In the genomic region with DNA sequence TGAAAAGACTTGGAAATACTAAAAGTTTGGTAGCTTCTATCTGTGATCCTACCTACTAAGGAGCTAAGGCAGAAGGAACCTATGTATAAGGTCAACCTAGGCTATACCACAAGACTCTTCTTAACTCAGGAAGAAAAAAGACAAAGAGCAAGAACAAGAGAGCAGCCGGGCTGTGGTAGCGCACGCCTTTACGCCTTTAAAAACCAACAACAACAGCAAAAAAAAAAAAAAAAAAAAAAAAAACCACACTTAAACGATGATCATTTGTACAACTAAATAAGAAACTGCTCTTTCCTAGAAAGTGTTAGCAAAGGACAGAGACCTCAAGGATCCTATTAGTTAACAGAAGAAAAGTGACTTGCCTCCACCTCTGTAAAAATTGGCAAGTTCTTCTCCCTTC, we compare ENCODE assay signal across 32 mouse cellular contexts. TPM values are rescaled to one million over a fixed set of nuclear protein-coding genes. Genes with fewer than 3 reads are reported as not detected.
DNase-seq lines count a peak whose midpoint lies in the region; ATAC-seq and TF ChIP-seq lines count a peak whose summit lies in the region.
"Had no signal": no experiment of that assay in that cellular context is flagged by ENCODE, and none has a peak within 500 bp of the region (broad histone marks: within the 10 kb centered on the region; RNA-seq: fewer than 3 reads in every experiment).

No protein-coding gene starts in this region.

- no peaks in the 10 kb centered on the region for H3K36me3 ChIP-seq in heart, embryonic 11.5 days (ENCODE audit: control insufficient read depth, insufficient read depth, low read length)
- peaks cover 6 to 26% of the 10 kb centered on the region in 2 experiments for H3K36me3 ChIP-seq in CH12.LX (replicated peaks in 1 of 2; ENCODE audit: control insufficient read depth in 1 of 2, insufficient read depth in 1 of 2, low read length in 1 of 2)
- H3K36me3 ChIP-seq in liver, embryonic 16.5 days (ENCODE audit: control insufficient read depth, insufficient read depth), result no peaks in the 10 kb centered on the region
- H3K36me3 ChIP-seq in forebrain, embryonic 14.5 days (ENCODE audit: control insufficient read depth, insufficient read depth, low read length), result no peaks in the 10 kb centered on the region
- H3K36me3 ChIP-seq: forebrain, embryonic 12.5 days; limb, embryonic 12.5 days; neural tube, embryonic 13.5 days had no signal

- peaks cover 86% of the 10 kb centered on the region for H3K79me2 ChIP-seq in CH12.LX (replicated peaks; ENCODE audit: control insufficient read depth, extremely low read depth, insufficient read depth, poor library complexity, severe bottlenecking)

- no peak overlapping the region for H3K4me2 ChIP-seq in heart, embryonic 11.5 days
- no peak overlapping the region for H3K4me2 ChIP-seq in CH12.LX (ENCODE audit: insufficient read depth, low read depth, poor library complexity, severe bottlenecking)
- H3K4me2 ChIP-seq in liver, embryonic 16.5 days (ENCODE audit: low read depth, low read length), result peak overlapping the region; percentile 27; the same call in 1 of the 2 replicates
- no peak overlapping the region for H3K4me2 ChIP-seq in forebrain, embryonic 14.5 days (ENCODE audit: low read length)
- H3K4me2 ChIP-seq: embryonic facial prominence, embryonic 13.5 days; forebrain, embryonic 12.5 days; hindbrain, embryonic 14.5 days; limb, embryonic 12.5 days; neural tube, embryonic 13.5 days had no signal

- no peaks in the 10 kb centered on the region for H3K27me3 ChIP-seq in heart, embryonic 11.5 days (ENCODE audit: control insufficient read depth, insufficient read depth, low read length)
- H3K27me3 ChIP-seq in CH12.LX (replicated peaks), result no peaks in the 10 kb centered on the region
- H3K27me3 ChIP-seq in liver, embryonic 16.5 days (ENCODE audit: control insufficient read depth, insufficient read depth, low read depth, low read length), result no peaks in the 10 kb centered on the region
- H3K27me3 ChIP-seq in forebrain, embryonic 14.5 days (replicated peaks; ENCODE audit: control insufficient read depth, insufficient read depth, low read length), result no peaks in the 10 kb centered on the region
- H3K27me3 ChIP-seq: embryonic facial prominence, embryonic 13.5 days; forebrain, embryonic 12.5 days; limb, embryonic 12.5 days; neural tube, embryonic 13.5 days; Patski had no signal

- in situ Hi-C loops in CH12.LX (cut with MboI; ENCODE audit: low pct_ligation_motif_present, low pct_unique_long_range_greater_than_20kb, low sequenced_read_pairs), result loop anchor here (5.0 kb wide), 1 partner anchor 34 kb away; no protein-coding TSS in a partner anchor

- intact Hi-C loops in heart, postnatal 14 days (cut with DNase I), result no loop called here

- DNase-seq in heart, postnatal 14 days, result no peak
- no peak for DNase-seq in CH12.LX (ENCODE audit: extremely low read depth)
- DNase-seq in induced T-regulatory cell, adult 2 months (ENCODE audit: low read depth), result peak; percentile 50
- no peak for DNase-seq in cerebellum, adult 9-11 months
- no peak for DNase-seq in forebrain, embryonic 14.5 days (ENCODE audit: low spot score)
- DNase-seq: adrenal gland, postnatal 25 days; cerebellum, adult 11-12 months; cerebellum, postnatal 10 days; gastrocnemius, postnatal 25 days; heart, adult 11 months; kidney, adult 18-20 months; kidney, postnatal 36 days; lung, adult 18-20 months; lung, postnatal 10 days; right cerebral cortex, postnatal 4 days; thymus, adult 2 months; thymus, postnatal 36 days had no signal

- dilution Hi-C loops in CH12.LX (cut with MboI; ENCODE audit: extremely low pct_ligation_motif_present, extremely low pct_unique_long_range_greater_than_20kb, low sequenced_read_pairs), result no loop called here

- no peak for TF ChIP-seq RAD21 in CH12.LX (IDR thresholded peaks at IDR 0.05; ENCODE audit: low read depth, low read length)

- WGBS in heart, embryonic 11.5 days (ENCODE audit: insufficient replicate concordance), result 92% methylated on average over 5 of the region's 5 CpGs
- 59% methylated on average over 5 of the region's 5 CpGs for WGBS in liver, embryonic 16.5 days (ENCODE audit: insufficient replicate concordance)
- 98% methylated on average over 5 of the region's 5 CpGs for WGBS in forebrain, embryonic 14.5 days

- peak overlapping the region; percentile 78; the same call in 1 of the 2 replicates for H3K27ac ChIP-seq in heart, embryonic 11.5 days (ENCODE audit: low read depth, low read length)
- no peak overlapping the region; the same call in 1 of the 2 replicates for H3K27ac ChIP-seq in CH12.LX (ENCODE audit: insufficient read depth, low read depth)
- H3K27ac ChIP-seq in liver, embryonic 16.5 days (ENCODE audit: low read length), result peak overlapping the region; percentile 92
- no peak overlapping the region for H3K27ac ChIP-seq in forebrain, embryonic 14.5 days (ENCODE audit: low read depth, low read length)
- H3K27ac ChIP-seq: embryonic facial prominence, embryonic 13.5 days; forebrain, embryonic 12.5 days; hindbrain, embryonic 14.5 days; layer of hippocampus, adult 2 months; left cerebral cortex, adult 2 months; limb, embryonic 12.5 days; midbrain, embryonic 10.5 days; neural tube, embryonic 13.5 days; stomach, postnatal 0 days had no signal

- peaks cover 37% of the 10 kb centered on the region for H3K4me1 ChIP-seq in heart, embryonic 11.5 days (ENCODE audit: control insufficient read depth, insufficient read depth, low read length)
- peaks cover 16 to 94% of the 10 kb centered on the region in 2 experiments for H3K4me1 ChIP-seq in CH12.LX (ENCODE audit: control insufficient read depth in 1 of 2, insufficient read depth in 2 of 2)
- H3K4me1 ChIP-seq in liver, embryonic 16.5 days (ENCODE audit: control insufficient read depth, low read depth, low read length), result peaks cover 68% of the 10 kb centered on the region
- no peaks in the 10 kb centered on the region for H3K4me1 ChIP-seq in forebrain, embryonic 14.5 days (ENCODE audit: control insufficient read depth, insufficient read depth, low read length)
- H3K4me1 ChIP-seq: forebrain, embryonic 12.5 days; midbrain, embryonic 10.5 days had no signal

- no peak overlapping the region for H3K4me3 ChIP-seq in heart, embryonic 11.5 days (ENCODE audit: low read depth, low read length)
- H3K4me3 ChIP-seq in CH12.LX (replicated peaks in 1 of 3; ENCODE audit: low read depth in 2 of 3, low read length in 2 of 3, poor library complexity in 1 of 3), result no peak overlapping the region
- no peak overlapping the region for H3K4me3 ChIP-seq in liver, embryonic 16.5 days (ENCODE audit: low read depth, low read length)
- H3K4me3 ChIP-seq in forebrain, embryonic 14.5 days (ENCODE audit: low read depth, low read length), result no peak overlapping the region
- H3K4me3 ChIP-seq: embryonic facial prominence, embryonic 13.5 days; forebrain, embryonic 12.5 days; layer of hippocampus, adult 2 months; left cerebral cortex, adult 2 months; limb, embryonic 12.5 days; midbrain, embryonic 10.5 days; myocyte; neural tube, embryonic 13.5 days had no signal

- TF ChIP-seq EP300 in CH12.LX (IDR thresholded peaks at IDR 0.05; ENCODE audit: low read length), result 0 out of 2 replicates have a peak, but pooled peaks have one; percentile 3

- no peaks in the 10 kb centered on the region for H3K9me3 ChIP-seq in heart, embryonic 11.5 days (replicated peaks; ENCODE audit: control insufficient read depth, low read length)
- no peaks in the 10 kb centered on the region for H3K9me3 ChIP-seq in CH12.LX (replicated peaks; ENCODE audit: low read length)
- no peaks in the 10 kb centered on the region for H3K9me3 ChIP-seq in liver, embryonic 16.5 days (replicated peaks; ENCODE audit: control insufficient read depth, low read length)
- H3K9me3 ChIP-seq in forebrain, embryonic 14.5 days (replicated peaks; ENCODE audit: control insufficient read depth, low read length), result no peaks in the 10 kb centered on the region
- H3K9me3 ChIP-seq: embryonic facial prominence, embryonic 13.5 days; forebrain, embryonic 12.5 days; G1E; limb, embryonic 12.5 days; midbrain, embryonic 10.5 days; neural tube, embryonic 13.5 days had no signal

- no peak for TF ChIP-seq POLR2A in CH12.LX (IDR thresholded peaks at IDR 0.05; ENCODE audit: low read depth, low read length)

- no peak overlapping the region for H3K9ac ChIP-seq in heart, embryonic 11.5 days (ENCODE audit: low read depth, low read length)
- H3K9ac ChIP-seq in CH12.LX (ENCODE audit: insufficient read depth, low read depth), result no peak overlapping the region
- peak overlapping the region; percentile 37; the same call in 1 of the 2 replicates for H3K9ac ChIP-seq in liver, embryonic 16.5 days (ENCODE audit: low read depth, low read length)
- no peak overlapping the region for H3K9ac ChIP-seq in forebrain, embryonic 14.5 days (ENCODE audit: low read length)
- H3K9ac ChIP-seq: embryonic facial prominence, embryonic 13.5 days; forebrain, embryonic 12.5 days; hindbrain, embryonic 14.5 days; limb, embryonic 12.5 days; neural tube, embryonic 13.5 days had no signal

- TF ChIP-seq CTCF in CH12.LX (conservative IDR thresholded peaks at IDR 0.05 in 1 of 2, IDR thresholded peaks at IDR 0.05 in 1 of 2; ENCODE audit: low read depth in 2 of 2, low read length in 2 of 2), result no peak

- no peak for ATAC-seq in heart, embryonic 11.5 days (replicated peaks; ENCODE audit: insufficient number of reproducible peaks, low FRiP score, low TSS enrichment)
- ATAC-seq in liver, embryonic 16.5 days (ENCODE audit: low read depth), result no peak
- ATAC-seq in forebrain, embryonic 14.5 days, result no peak
- ATAC-seq: inflammation-experienced regulatory T-cells, adult 6 months; Patski had no signal

RNA-seq across cellular contexts. Expression of a gene that starts 15.9 kb away (rescaled TPM):
- 186 and 228 TPM in 2 replicates for polyA plus RNA-seq in heart, embryonic 11.5 days (2014; fragmentation: Nextera tagmentation; extraction: Ambion mirVana)
- total RNA-seq in heart, postnatal 14 days (2021), result 100 to 1,000 TPM; 159 to 171 TPM
- total RNA-seq in CH12.LX (2012; rRNA removed) (140 and 174 TPM in 2 replicates), CH12.LX (2014; rRNA removed) (284 and 303 TPM in 2 replicates)
- polyA plus RNA-seq in CH12.LX (2012; ENCODE audit: insufficient read length, low read depth), result 219 and 256 TPM in 2 replicates
- 87.5 and 96.5 TPM in 2 replicates for polyA plus RNA-seq in liver, embryonic 16.5 days (2015; fragmentation: Nextera tagmentation; extraction: Ambion mirVana)
- 138 and 159 TPM in 2 replicates for polyA plus RNA-seq in forebrain, embryonic 14.5 days (2014; fragmentation: Nextera tagmentation; extraction: Ambion mirVana)

RNA-seq across cellular contexts. Expression of a gene that starts 57.7 kb away (rescaled TPM):
- polyA plus RNA-seq in heart, embryonic 11.5 days (2014; fragmentation: Nextera tagmentation; extraction: Ambion mirVana), result 21.5 and 22.7 TPM in 2 replicates
- total RNA-seq in heart, postnatal 14 days (2021), result 1 to 10 TPM; 7.0 to 7.2 TPM
- 29.8 and 39.4 TPM in 2 replicates for total RNA-seq in CH12.LX (2012; rRNA removed)
- 34.7 and 40.9 TPM in 2 replicates for total RNA-seq in CH12.LX (2014; rRNA removed)
- polyA plus RNA-seq in CH12.LX (2012; ENCODE audit: insufficient read length, low read depth), result 48.2 and 54.5 TPM in 2 replicates
- polyA plus RNA-seq in liver, embryonic 16.5 days (2015; fragmentation: Nextera tagmentation; extraction: Ambion mirVana), result 13.3 and 13.7 TPM in 2 replicates
- 33.2 and 38.1 TPM in 2 replicates for polyA plus RNA-seq in forebrain, embryonic 14.5 days (2014; fragmentation: Nextera tagmentation; extraction: Ambion mirVana)

RNA-seq across cellular contexts. Expression of a gene that starts 57.9 kb away (rescaled TPM):
- polyA plus RNA-seq in heart, embryonic 11.5 days (2014; fragmentation: Nextera tagmentation; extraction: Ambion mirVana), result 112 and 120 TPM in 2 replicates
- 10 to 100 TPM; 55.3 to 59.2 TPM for total RNA-seq in heart, postnatal 14 days (2021)
- total RNA-seq in CH12.LX (2012; rRNA removed), result 80.9 and 86.9 TPM in 2 replicates
- 209 and 231 TPM in 2 replicates for total RNA-seq in CH12.LX (2014; rRNA removed)
- 166 and 167 TPM in 2 replicates for polyA plus RNA-seq in CH12.LX (2012; ENCODE audit: insufficient read length, low read depth)
- 77.5 and 87.3 TPM in 2 replicates for polyA plus RNA-seq in liver, embryonic 16.5 days (2015; fragmentation: Nextera tagmentation; extraction: Ambion mirVana)
- 119 and 131 TPM in 2 replicates for polyA plus RNA-seq in forebrain, embryonic 14.5 days (2014; fragmentation: Nextera tagmentation; extraction: Ambion mirVana)

Comparison
In these comparisons a context has a peak if more than half of its experiments do, and no peak if none do; other contexts are left out.
1. H3K27ac ChIP-seq: peak in heart, embryonic 11.5 days (single experiment) and liver, embryonic 16.5 days (single experiment); none in CH12.LX (single experiment) and forebrain, embryonic 14.5 days (single experiment).